Mouse (Mus musculus) cortical plate, adult 2 months (tissue): ENCODE measurements around the gene Hacl1.

Source experiments
- CTCF ChIP-seq: fragments of 200-500 bp; IDR thresholded peaks from 2 replicates; pipeline ENCODE4 v1.5.1; 2011; ENCODE audit warnings: mild to moderate bottlenecking, control low read depth, low read length; ENCODE audit not compliant: insufficient read depth; ENCODE audit errors: extremely low read depth
- POLR2A ChIP-seq: fragments of 200-500 bp; IDR thresholded peaks from 2 replicates; pipeline ENCODE4 v1.6.1; 2011; ENCODE audit warnings: mild to moderate bottlenecking, low read length, control low read depth; ENCODE audit not compliant: insufficient read depth; ENCODE audit errors: extremely low read depth

DNA sequence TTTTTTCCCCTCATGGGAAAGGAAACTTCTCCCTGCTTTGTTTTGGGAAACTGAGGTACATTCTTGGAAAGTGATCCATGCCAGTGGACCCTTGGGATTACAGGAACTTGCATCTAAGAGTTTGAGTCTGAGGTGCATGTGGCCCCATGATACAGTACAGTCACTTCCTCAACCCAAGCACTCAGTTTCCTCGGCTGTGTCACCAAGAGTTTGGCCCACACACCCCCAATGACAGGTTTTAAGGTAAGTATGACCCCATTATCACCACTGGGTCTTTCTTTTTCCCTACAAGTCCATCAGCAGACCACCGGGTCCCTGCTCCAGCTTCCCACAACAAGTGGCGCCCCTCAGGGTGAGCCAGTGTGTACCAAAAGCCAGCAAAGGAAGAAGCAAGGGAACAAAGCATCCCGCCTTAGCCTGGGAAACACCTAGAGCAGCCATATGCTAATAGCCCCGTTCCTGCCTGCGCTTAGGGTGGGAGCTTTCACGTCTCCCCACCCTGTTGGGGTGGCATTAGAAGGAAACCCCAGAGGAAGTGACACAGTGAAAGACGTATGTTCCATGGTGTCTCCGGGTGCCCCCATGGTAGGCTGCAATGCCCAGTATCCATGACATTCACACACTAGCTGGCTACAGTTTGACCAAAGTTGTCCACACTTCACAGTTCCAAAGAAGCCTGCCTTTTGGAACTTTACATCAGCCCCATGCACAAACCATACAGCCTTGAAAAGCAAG, 84.4 kb downstream of the Hacl1 start:
- TF ChIP-seq CTCF, result no peak
- TF ChIP-seq POLR2A, result no peak
